Comparison of ENCODE assay signal across 8 mouse cellular contexts in the genomic region with DNA sequence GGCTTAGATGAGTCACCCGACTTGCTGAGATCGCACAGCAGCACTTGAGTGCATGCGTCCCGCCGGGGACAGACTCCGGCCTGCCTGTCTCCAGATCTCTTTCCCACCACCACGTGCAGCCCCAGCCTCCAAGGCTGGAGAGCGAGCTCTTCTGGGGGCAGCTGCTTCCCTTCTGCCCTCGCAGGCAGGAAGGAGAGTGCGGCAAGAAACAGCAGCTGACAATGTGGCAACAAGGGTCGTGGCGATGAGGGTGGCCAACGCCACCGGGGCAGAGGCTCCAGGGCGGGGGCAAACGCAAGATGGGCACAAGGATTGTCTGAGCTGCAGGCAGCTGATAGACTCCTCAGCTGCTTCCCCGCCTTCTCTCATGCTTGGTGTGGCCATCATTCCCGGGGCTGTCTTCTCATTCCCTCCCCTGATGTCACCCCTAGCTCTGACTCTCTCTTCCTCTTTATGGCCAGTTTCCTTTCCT. TPM values are rescaled to one million over a fixed set of nuclear protein-coding genes. Genes with fewer than 3 reads are reported as not detected.
DNase-seq lines count a peak whose midpoint lies in the region; ATAC-seq and TF ChIP-seq lines count a peak whose summit lies in the region.

No protein-coding gene starts in this region.

- H3ac ChIP-seq in myocyte (ENCODE audit: control insufficient read depth, insufficient read length): no peak overlapping the region

- no peaks in the 10 kb centered on the region for H3K9me3 ChIP-seq in intestine, postnatal 0 days (ENCODE audit: control insufficient read depth)
- no peaks in the 10 kb centered on the region for H3K9me3 ChIP-seq in forebrain, embryonic 11.5 days (ENCODE audit: control insufficient read depth, low read length)

- H3K9ac ChIP-seq in intestine, postnatal 0 days (ENCODE audit: low read depth, low read length): no peak overlapping the region
- H3K9ac ChIP-seq in forebrain, embryonic 11.5 days (ENCODE audit: low read length): no peak overlapping the region

- H3K27me3 ChIP-seq in intestine, postnatal 0 days (replicated peaks; ENCODE audit: control insufficient read depth, insufficient read depth, low read length): no peaks in the 10 kb centered on the region
- H3K27me3 ChIP-seq in myocyte (ENCODE audit: control insufficient read depth, insufficient read depth, insufficient read length): no peaks in the 10 kb centered on the region
- H3K27me3 ChIP-seq in forebrain, embryonic 11.5 days (ENCODE audit: control insufficient read depth, insufficient read depth, low read length): no peaks in the 10 kb centered on the region

- 0 out of 2 replicates have a peak overlapping the region, but pooled peaks have one; percentile 25 for H3K4me2 ChIP-seq in intestine, postnatal 0 days (replicated peaks; ENCODE audit: low read depth)
- peak overlapping the region; percentile 76 for H3K4me2 ChIP-seq in myocyte (ENCODE audit: low read depth)
- no peak overlapping the region for H3K4me2 ChIP-seq in forebrain, embryonic 11.5 days (ENCODE audit: low read depth, low read length, severe bottlenecking)

- no peak for TF ChIP-seq CTCF in intestine, postnatal 0 days (IDR thresholded peaks at IDR 0.05; ENCODE audit: low read depth)

- H3K4me3 ChIP-seq in intestine, postnatal 0 days (ENCODE audit: low read depth, low read length): no peak overlapping the region
- H3K4me3 ChIP-seq in myocyte: no peak overlapping the region
- no peak overlapping the region for H3K4me3 ChIP-seq in forebrain, embryonic 11.5 days (ENCODE audit: low read depth, low read length)

- no peaks in the 10 kb centered on the region for H3K36me3 ChIP-seq in intestine, postnatal 0 days (ENCODE audit: control insufficient read depth, insufficient read depth)
- no peaks in the 10 kb centered on the region for H3K36me3 ChIP-seq in myocyte (ENCODE audit: control insufficient read depth, insufficient read depth)
- H3K36me3 ChIP-seq in forebrain, embryonic 11.5 days (ENCODE audit: control insufficient read depth, insufficient read depth, low read length): no peaks in the 10 kb centered on the region

- no peak for ATAC-seq in intestine, postnatal 0 days
- no peak for ATAC-seq in forebrain, embryonic 11.5 days (replicated peaks; ENCODE audit: low FRiP score)

- H3K27ac ChIP-seq in intestine, postnatal 0 days (ENCODE audit: low read depth, low read length): peak overlapping the region; percentile 79
- no peak overlapping the region for H3K27ac ChIP-seq in forebrain, embryonic 11.5 days (ENCODE audit: low read depth, low read length)

- H3K79me2 ChIP-seq in myocyte (ENCODE audit: control insufficient read depth, insufficient read depth): no peaks in the 10 kb centered on the region

- WGBS in intestine, postnatal 0 days: 47% methylated on average over 18 of the region's 18 CpGs
- WGBS in forebrain, embryonic 11.5 days: 80% methylated on average over 18 of the region's 18 CpGs

- peaks cover 32% of the 10 kb centered on the region for H3K4me1 ChIP-seq in intestine, postnatal 0 days (replicated peaks; ENCODE audit: control insufficient read depth, insufficient read depth, low read length)
- H3K4me1 ChIP-seq in forebrain, embryonic 11.5 days (replicated peaks; ENCODE audit: control insufficient read depth, insufficient read depth, low read length): peaks cover 14% of the 10 kb centered on the region

- peak; percentile 53 for TF ChIP-seq POLR2A in myocyte (IDR thresholded peaks at IDR 0.05; ENCODE audit: insufficient read length, low read depth)

- DNase-seq in adrenal gland, postnatal 10 days: peak; percentile 59
- no peak for DNase-seq in adrenal gland, postnatal 4 days (ENCODE audit: low spot score in 2 of 2)
- DNase-seq in spleen, adult 12 weeks (ENCODE audit: low spot score): peak; percentile 65
- no peak for DNase-seq in spleen, adult 18-20 months
- DNase-seq in cerebellum, postnatal 4 days (ENCODE audit: low spot score in 2 of 2): no peak
- DNase-seq in forebrain, embryonic 11.5 days (ENCODE audit: low spot score): no peak

TF ChIP-seq in myocyte, 11 proteins besides CTCF, POLR2A, EP300 and RAD21:
- TF ChIP-seq MYOD1 (IDR thresholded peaks at IDR 0.05; ENCODE audit: control insufficient read depth in 1 of 3, insufficient read length in 2 of 3, low read depth in 2 of 3) (peak in 2 of 3 experiments; percentile 97 to 99), SRF (IDR thresholded peaks at IDR 0.05; ENCODE audit: control insufficient read depth, insufficient read length, low read depth) (no peak), USF1 (IDR thresholded peaks at IDR 0.05; ENCODE audit: low read depth) (peak; percentile 31), REST (IDR thresholded peaks at IDR 0.05; ENCODE audit: insufficient read depth, insufficient read length) (no peak), E2F4 (IDR thresholded peaks at IDR 0.05; ENCODE audit: insufficient read depth) (no peak), POLR2AphosphoS2 (IDR thresholded peaks at IDR 0.05; ENCODE audit: insufficient read length, low read depth) (peak; percentile 55), CEBPB (IDR thresholded peaks at IDR 0.05; ENCODE audit: insufficient read depth, poor library complexity, severe bottlenecking) (no peak), MYOG (IDR thresholded peaks at IDR 0.05; ENCODE audit: control insufficient read depth in 1 of 3, insufficient read depth in 1 of 3, insufficient read length in 2 of 3, low read depth in 2 of 3) (peak; percentile 77 to 100 (median 97)), TCF3 (IDR thresholded peaks at IDR 0.05; ENCODE audit: insufficient read length, low read depth) (peak; percentile 95), TCF12 (IDR thresholded peaks at IDR 0.05; ENCODE audit: insufficient read depth, poor library complexity, severe bottlenecking) (peak; percentile 96), MAX (IDR thresholded peaks at IDR 0.05; ENCODE audit: low read depth) (peak; percentile 74)

RNA-seq across cellular contexts. Expression of gene Ccnd3, which starts 18.4 kb away (rescaled TPM):
- total RNA-seq in adrenal gland, postnatal 10 days (2021): 100 to 1,000 TPM; 178 to 185 TPM
- total RNA-seq in adrenal gland, postnatal 4 days (2021): 100 to 1,000 TPM; 198 to 200 TPM
- polyA plus RNA-seq in intestine, postnatal 0 days (2015; fragmentation: Nextera tagmentation; extraction: Ambion mirVana): 175 and 180 TPM in 2 replicates
- 858 TPM for polyA plus RNA-seq in myocyte (2012; fragmentation: generic; extraction: Trizol)
- polyA plus RNA-seq in forebrain, embryonic 11.5 days (2014; fragmentation: Nextera tagmentation; extraction: Ambion mirVana): 253 and 286 TPM in 2 replicates

RNA-seq across cellular contexts. Expression of gene Taf8, which starts 21.2 kb away (rescaled TPM):
- total RNA-seq in adrenal gland, postnatal 10 days (2021): 10 to 100 TPM; 15.4 to 19.1 TPM
- total RNA-seq in adrenal gland, postnatal 4 days (2021): 10 to 100 TPM; 31.7 to 38.1 TPM
- polyA plus RNA-seq in intestine, postnatal 0 days (2015; fragmentation: Nextera tagmentation; extraction: Ambion mirVana): 8.3 and 9.2 TPM in 2 replicates
- polyA plus RNA-seq in myocyte (2012; fragmentation: generic; extraction: Trizol): 13.4 TPM
- polyA plus RNA-seq in forebrain, embryonic 11.5 days (2014; fragmentation: Nextera tagmentation; extraction: Ambion mirVana): 29.6 and 32.2 TPM in 2 replicates

Comparison
In these comparisons a context has a peak if more than half of its experiments do, and no peak if none do; other contexts are left out.
1. DNase-seq: peak in adrenal gland, postnatal 10 days (single experiment) and spleen, adult 12 weeks (single experiment); none in adrenal gland, postnatal 4 days (0 of 2), spleen, adult 18-20 months (0 of 2), cerebellum, postnatal 4 days (0 of 2) and forebrain, embryonic 11.5 days (single experiment).